Comparison of ENCODE assay signal across 20 mouse cellular contexts in the genomic region with DNA sequence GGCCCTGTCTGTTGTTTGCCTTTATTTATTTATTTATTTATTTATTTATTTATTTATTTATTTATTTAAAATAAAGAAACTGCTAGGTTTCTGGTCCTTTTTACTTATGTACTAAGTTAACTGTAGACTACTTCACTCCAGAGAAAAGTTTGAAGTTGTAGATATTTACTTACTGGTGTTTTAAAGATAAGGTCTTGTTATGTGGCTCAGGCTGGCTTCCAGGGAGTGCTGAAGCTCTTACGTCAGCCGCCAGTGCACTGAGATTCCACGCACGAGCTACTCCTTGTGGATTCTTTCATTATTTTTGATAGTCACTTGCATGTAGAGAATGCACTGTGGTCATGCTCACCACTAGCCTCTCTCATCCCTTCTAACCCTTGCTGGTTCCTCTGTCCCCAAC. TPM values are rescaled to one million over a fixed set of nuclear protein-coding genes. Genes with fewer than 3 reads are reported as not detected.
"Had no signal": no experiment of that assay in that cellular context is flagged by ENCODE, and none has a peak within 500 bp of the region (broad histone marks: within the 10 kb centered on the region; RNA-seq: fewer than 3 reads in every experiment).

No protein-coding gene starts in this region.

- H3K27ac ChIP-seq: neural tube, embryonic 12.5 days; neural tube, embryonic 13.5 days; neural tube, embryonic 15.5 days; stomach, embryonic 15.5 days had no signal

- H3K4me2 ChIP-seq: neural tube, embryonic 12.5 days; neural tube, embryonic 13.5 days; neural tube, embryonic 15.5 days; stomach, embryonic 15.5 days had no signal

- H3K27me3 ChIP-seq: neural tube, embryonic 12.5 days; neural tube, embryonic 13.5 days; neural tube, embryonic 15.5 days; stomach, embryonic 15.5 days had no signal

- H3K36me3 ChIP-seq: neural tube, embryonic 12.5 days; neural tube, embryonic 13.5 days; neural tube, embryonic 15.5 days; stomach, embryonic 15.5 days had no signal

- H3K4me3 ChIP-seq: neural tube, embryonic 12.5 days; neural tube, embryonic 13.5 days; neural tube, embryonic 15.5 days; stomach, embryonic 15.5 days had no signal

- H3K4me1 ChIP-seq: neural tube, embryonic 12.5 days; neural tube, embryonic 13.5 days; neural tube, embryonic 15.5 days; stomach, embryonic 15.5 days had no signal

- H3K9me3 ChIP-seq: neural tube, embryonic 12.5 days; neural tube, embryonic 13.5 days; neural tube, embryonic 15.5 days; stomach, embryonic 15.5 days had no signal

- H3K9ac ChIP-seq: neural tube, embryonic 12.5 days; neural tube, embryonic 13.5 days; neural tube, embryonic 15.5 days; stomach, embryonic 15.5 days had no signal

- DNase-seq: retina, postnatal 1 day; right cerebral cortex, adult 18-20 months; right cerebral cortex, postnatal 14 days; right cerebral cortex, postnatal 25 days; right cerebral cortex, postnatal 4 days; spleen, adult 18-20 months; thymus, adult 18-20 months; thymus, adult 2 months; thymus, postnatal 14 days; thymus, postnatal 25 days; thymus, postnatal 36 days; thymus, postnatal 4 days had no signal

RNA-seq across cellular contexts. Expression of gene Pax9, which starts 45.5 kb away (rescaled TPM):
- polyA plus RNA-seq: neural tube, embryonic 14.5 days; small intestine, adult 2 months; spleen, adult 2 months; urinary bladder, adult 2 months had no signal
